Mouse (Mus musculus): Measurements from ENCODE around the gene Fpr1. TPM values are rescaled to one million over a fixed set of nuclear protein-coding genes. Genes with fewer than 3 reads are reported as not detected.

Gene Fpr1
- total RNA-seq, 2 experiments from 2014 or later, result 0.20 TPM; not detected in 1

GRCm38 (mm10) chr17:17827658-17828190, 56.0 kb downstream of the Fpr1 start:
- DNase-seq, result peak; percentile 68 to 78
- intact Hi-C loops (cut with DNase I), result loop anchor here (2.0 kb wide), 1 partner anchor 61 kb away; no protein-coding TSS in a partner anchor

- peak; percentile 94 to 95 for DNase-seq
- intact Hi-C loops (cut with DNase I), result loop anchor here (1.0 to 2.0 kb wide), 2 partner anchors 11 to 60 kb away; no protein-coding TSS in a partner anchor
Measured at GRCm38 (mm10) chr17:17826751-17827657, 56.7 kb downstream of the Fpr1 start, which contains the start of gene Spaca6. Gene Spaca6, plus strand, starts transcription at chr17:17827158.

Small RNA genes lying within 50 kb of the gene (microRNA-seq; reads per million reads assigned to microRNA genes)
- gene Gm25927 (0 reads per million in 2 experiments), gene Mir125a (9,770 to 14,955 reads per million in 2 experiments), gene Mir99b (11,010 to 18,775 reads per million in 2 experiments), gene Mirlet7e (0 reads per million in 2 experiments)

Other genes starting within 250 kb of the Fpr1 start
- gene Vmn2r90, start 180.2 kb downstream of the Fpr1 start, total RNA-seq (2021), result not detected
- 10 to 100 TPM; 24.6 to 27.2 TPM for gene Spaca6, start 56.8 kb downstream of the Fpr1 start, total RNA-seq (2021)
- gene Has1, start 28.7 kb downstream of the Fpr1 start, total RNA-seq (2021), result under 1 TPM; 0.40 to 0.77 TPM
- gene Fpr2, start 3.9 kb upstream of the Fpr1 start, total RNA-seq (2021), result under 1 TPM in 1 of 2 experiments, not detected in 1; 0.40 TPM
- not detected for gene Fpr3, start 3.9 kb upstream of the Fpr1 start, total RNA-seq (2021)
- gene Fpr-rs4, start 137.8 kb upstream of the Fpr1 start, total RNA-seq (2021), result not detected
- not detected for gene Vmn2r124, start 165.5 kb upstream of the Fpr1 start, total RNA-seq (2021)
- not detected for gene Vmn2r91, start 201.1 kb upstream of the Fpr1 start, total RNA-seq (2021)